Mouse (Mus musculus): ENCODE results near the gene Lrrfip1. TPM values are rescaled to one million over a fixed set of nuclear protein-coding genes. Genes with fewer than 3 reads are reported as not detected.
A peak's percentile ranks its signal among the peaks of the same experiment; 100 is the strongest.

The Lrrfip1 gene
- 120 and 135 TPM in 2 replicates for total RNA-seq (2014; rRNA removed; ENCODE audit: low replicate concordance)
- polyA plus RNA-seq (2015; fragmentation: Nextera tagmentation; extraction: Ambion mirVana) = 140 and 168 TPM in 2 replicates

DNA sequence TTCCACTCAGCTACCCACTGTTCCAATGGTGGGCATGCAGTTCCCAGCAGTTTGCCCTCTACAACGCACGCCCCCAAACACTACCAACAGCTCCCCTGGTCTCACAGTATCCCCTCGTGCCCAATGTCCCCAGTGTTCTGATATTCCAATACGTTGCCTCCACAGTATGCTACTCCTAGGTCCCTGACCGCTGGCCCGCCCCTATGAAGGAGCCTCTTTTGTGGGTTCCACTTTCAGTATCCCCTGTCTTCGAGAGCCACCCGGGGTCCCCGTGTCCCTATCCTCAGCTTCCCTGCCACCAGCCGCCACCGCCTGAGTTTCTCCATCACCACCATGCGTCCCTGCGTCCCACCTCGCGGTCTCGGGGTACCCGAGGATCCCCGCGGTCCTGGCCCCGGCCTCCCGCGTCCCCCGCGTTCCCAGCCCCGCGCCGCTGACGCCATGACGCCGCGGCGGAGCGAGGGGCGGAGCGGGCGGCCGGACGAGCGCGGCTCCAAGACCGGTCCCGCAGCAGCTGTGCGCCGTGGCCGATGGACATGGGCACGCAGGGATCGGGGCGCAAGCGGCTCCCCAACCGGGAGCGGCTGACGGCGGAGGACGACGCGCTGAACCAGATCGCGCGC lies at the start of gene Lrrfip1:
Lrrfip1 (plus strand) TSS at position 470 of the 623 bp plus-strand sequence.
- peaks cover 38% of the 10 kb centered on the region for H3K4me1 ChIP-seq (ENCODE audit: control insufficient read depth, insufficient read depth)
- ATAC-seq (ENCODE audit: insufficient read depth, low read depth) = peak; percentile 69
- peak within 1 kb of the TSS; percentile 99 for H3K9ac ChIP-seq (replicated peaks; ENCODE audit: low read depth, low read length)
- H3K27ac ChIP-seq (ENCODE audit: low read depth) = peak within 1 kb of the TSS; percentile 98
- no peak for DNase-seq (ENCODE audit: low spot score)
- H3K4me3 ChIP-seq (ENCODE audit: low read depth, low read length) = peak within 1 kb of the TSS; percentile 98
- no peaks in the 10 kb centered on the region for H3K36me3 ChIP-seq (replicated peaks; ENCODE audit: control insufficient read depth, insufficient read depth, low read length)
- no peak for TF ChIP-seq EP300 (IDR thresholded peaks at IDR 0.05; ENCODE audit: low read depth)
- no peak for TF ChIP-seq CTCF (IDR thresholded peaks at IDR 0.05; ENCODE audit: low read depth)
- no peaks in the 10 kb centered on the region for H3K27me3 ChIP-seq (ENCODE audit: control insufficient read depth, insufficient read depth, low read length)
- WGBS = 1% methylated on average over 59 of the region's 59 CpGs
- peak within 1 kb of the TSS; percentile 92 for H3K4me2 ChIP-seq (ENCODE audit: low read depth, low read length)
- H3K9me3 ChIP-seq (replicated peaks; ENCODE audit: control insufficient read depth, low read length) = no peaks in the 10 kb centered on the region; the same call in 1 of the 2 replicates

DNA sequence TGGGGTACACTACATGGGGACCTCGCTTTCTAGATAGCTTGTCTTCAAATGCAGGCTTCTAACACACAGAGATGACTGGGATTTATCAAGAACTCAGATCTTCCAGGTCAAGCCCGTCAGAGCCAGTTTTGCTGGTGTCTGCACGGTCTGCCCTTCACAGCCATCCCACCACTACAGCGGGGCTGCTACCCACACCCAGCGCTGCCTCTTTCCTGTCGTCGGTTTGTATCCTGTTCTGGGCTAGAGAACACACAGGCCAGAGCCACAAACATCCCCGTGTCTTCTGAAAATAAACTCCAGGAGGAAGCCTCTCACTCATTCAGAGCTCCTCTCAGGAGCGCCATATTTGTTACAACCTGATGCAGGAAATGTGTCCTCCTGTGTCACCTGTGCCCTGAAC lies 49.2 kb upstream of the Lrrfip1 start:
- DNase-seq (ENCODE audit: low spot score) = no peak
- TF ChIP-seq EP300 (IDR thresholded peaks at IDR 0.05; ENCODE audit: low read depth) (no peak), CTCF (IDR thresholded peaks at IDR 0.05; ENCODE audit: low read depth) (no peak)
- H3K27me3 ChIP-seq (ENCODE audit: control insufficient read depth, insufficient read depth, low read length) = no peaks in the 10 kb centered on the region
- H3K36me3 ChIP-seq (replicated peaks; ENCODE audit: control insufficient read depth, insufficient read depth, low read length) = no peaks in the 10 kb centered on the region
- no peak overlapping the region for H3K4me2 ChIP-seq (ENCODE audit: low read depth, low read length)
- H3K4me3 ChIP-seq (ENCODE audit: low read depth, low read length) = no peak overlapping the region
- no peak for ATAC-seq (ENCODE audit: insufficient read depth, low read depth)
- H3K9ac ChIP-seq (replicated peaks; ENCODE audit: low read depth, low read length) = no peak overlapping the region
- no peaks in the 10 kb centered on the region for H3K9me3 ChIP-seq (replicated peaks; ENCODE audit: control insufficient read depth, low read length)
- H3K27ac ChIP-seq (ENCODE audit: low read depth) = no peak overlapping the region
- 61% methylated on average over 9 of the region's 9 CpGs for WGBS
- peaks cover 4% of the 10 kb centered on the region for H3K4me1 ChIP-seq (ENCODE audit: control insufficient read depth, insufficient read depth)

DNA sequence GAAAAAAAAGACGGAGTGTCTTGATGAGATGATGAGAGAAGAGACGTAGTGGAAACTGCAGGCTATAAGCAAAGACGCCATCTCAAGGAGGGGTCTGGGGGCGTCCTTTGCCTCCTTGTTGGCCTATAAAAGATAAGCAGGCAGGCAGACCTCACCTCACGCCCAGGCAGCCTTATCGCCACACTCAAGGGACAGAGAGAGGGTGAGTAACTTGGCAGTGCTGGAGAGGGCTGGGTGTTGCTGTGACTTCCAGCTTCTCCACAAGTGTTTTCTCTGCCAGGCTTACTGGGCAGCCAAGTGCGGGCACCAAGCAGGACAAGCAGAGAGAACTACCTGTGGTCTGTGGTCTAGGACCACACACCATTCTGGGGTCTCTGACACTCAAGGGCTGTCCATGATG lies 46.9 kb upstream of the Lrrfip1 start:
- WGBS = 34% methylated on average over 7 of the region's 7 CpGs
- TF ChIP-seq CTCF (IDR thresholded peaks at IDR 0.05; ENCODE audit: low read depth) (no peak), EP300 (IDR thresholded peaks at IDR 0.05; ENCODE audit: low read depth) (no peak)
- H3K4me1 ChIP-seq (ENCODE audit: control insufficient read depth, insufficient read depth) = peaks cover 4% of the 10 kb centered on the region
- no peak overlapping the region for H3K9ac ChIP-seq (replicated peaks; ENCODE audit: low read depth, low read length)
- no peak overlapping the region for H3K27ac ChIP-seq (ENCODE audit: low read depth)
- H3K4me3 ChIP-seq (ENCODE audit: low read depth, low read length) = no peak overlapping the region
- H3K27me3 ChIP-seq (ENCODE audit: control insufficient read depth, insufficient read depth, low read length) = no peaks in the 10 kb centered on the region
- no peak overlapping the region for H3K4me2 ChIP-seq (ENCODE audit: low read depth, low read length)
- DNase-seq (ENCODE audit: low spot score) (no peak), ATAC-seq (ENCODE audit: insufficient read depth, low read depth) (no peak)
- H3K9me3 ChIP-seq (replicated peaks; ENCODE audit: control insufficient read depth, low read length) = no peaks in the 10 kb centered on the region
- H3K36me3 ChIP-seq (replicated peaks; ENCODE audit: control insufficient read depth, insufficient read depth, low read length) = no peaks in the 10 kb centered on the region

DNA sequence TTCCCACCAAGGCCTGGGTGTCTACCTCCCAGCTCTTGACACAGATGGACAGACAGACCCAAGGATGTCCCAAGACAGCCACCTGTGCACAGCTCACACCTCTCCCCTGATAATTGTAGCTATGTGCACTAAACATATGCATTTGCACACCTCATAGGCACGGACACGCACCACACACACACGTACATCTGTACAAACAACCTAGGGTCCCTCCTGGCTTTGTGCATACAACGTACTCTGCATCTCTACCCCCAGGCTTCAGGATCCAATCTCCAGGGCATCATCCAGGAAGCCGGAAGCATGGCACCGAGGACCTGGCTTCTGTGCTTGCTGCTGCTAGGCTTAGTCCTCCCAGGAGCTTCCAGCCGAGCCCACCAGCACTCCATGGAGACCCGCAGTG lies 45.7 kb upstream of the Lrrfip1 start, which contains the start of gene Prlh:
Prlh (plus strand) TSS at position 301 of the 400 bp plus-strand sequence.
- no peak for DNase-seq (ENCODE audit: low spot score)
- H3K27ac ChIP-seq (ENCODE audit: low read depth) = no peak within 1 kb of the TSS
- no peaks in the 10 kb centered on the region for H3K9me3 ChIP-seq (replicated peaks; ENCODE audit: control insufficient read depth, low read length)
- H3K9ac ChIP-seq (replicated peaks; ENCODE audit: low read depth, low read length) = no peak within 1 kb of the TSS
- H3K36me3 ChIP-seq (replicated peaks; ENCODE audit: control insufficient read depth, insufficient read depth, low read length) = no peaks in the 10 kb centered on the region
- 81% methylated on average over 8 of the region's 8 CpGs for WGBS
- H3K4me3 ChIP-seq (ENCODE audit: low read depth, low read length) = no peak within 1 kb of the TSS
- H3K27me3 ChIP-seq (ENCODE audit: control insufficient read depth, insufficient read depth, low read length) = no peaks in the 10 kb centered on the region
- no peak for ATAC-seq (ENCODE audit: insufficient read depth, low read depth)
- H3K4me2 ChIP-seq (ENCODE audit: low read depth, low read length) = no peak within 1 kb of the TSS
- peaks cover 4% of the 10 kb centered on the region for H3K4me1 ChIP-seq (ENCODE audit: control insufficient read depth, insufficient read depth)
- no peak for TF ChIP-seq EP300 (IDR thresholded peaks at IDR 0.05; ENCODE audit: low read depth)
- no peak for TF ChIP-seq CTCF (IDR thresholded peaks at IDR 0.05; ENCODE audit: low read depth)

DNA sequence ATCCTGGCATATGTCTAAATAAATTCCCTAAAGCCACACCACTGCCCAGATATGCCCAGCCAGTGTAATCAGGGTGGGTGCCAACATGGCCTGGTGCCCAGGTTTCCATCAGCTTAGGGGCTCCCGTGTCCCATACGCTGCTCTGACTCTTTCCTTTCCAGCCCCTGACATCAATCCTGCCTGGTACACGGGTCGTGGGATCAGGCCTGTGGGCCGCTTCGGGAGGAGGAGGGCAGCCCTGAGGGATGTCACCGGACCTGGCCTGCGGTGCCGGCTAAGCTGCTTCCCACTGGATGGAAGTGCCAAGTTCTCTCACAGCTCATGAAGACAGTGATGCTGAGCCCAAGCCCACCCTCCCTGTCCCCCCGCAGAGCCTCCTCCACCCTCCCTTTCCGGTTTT lies 44.8 kb upstream of the Lrrfip1 start:
- Histone ChIP-seq H3K9ac (replicated peaks; ENCODE audit: low read depth, low read length) (no peak overlapping the region), H3K9me3 (replicated peaks; ENCODE audit: control insufficient read depth, low read length) (no peaks in the 10 kb centered on the region), H3K4me1 (ENCODE audit: control insufficient read depth, insufficient read depth) (peaks cover 4% of the 10 kb centered on the region), H3K36me3 (replicated peaks; ENCODE audit: control insufficient read depth, insufficient read depth, low read length) (no peaks in the 10 kb centered on the region), H3K4me3 (ENCODE audit: low read depth, low read length) (no peak overlapping the region), H3K4me2 (ENCODE audit: low read depth, low read length) (no peak overlapping the region), H3K27ac (ENCODE audit: low read depth) (no peak overlapping the region), H3K27me3 (ENCODE audit: control insufficient read depth, insufficient read depth, low read length) (no peaks in the 10 kb centered on the region)
- TF ChIP-seq CTCF (IDR thresholded peaks at IDR 0.05; ENCODE audit: low read depth) (no peak), EP300 (IDR thresholded peaks at IDR 0.05; ENCODE audit: low read depth) (no peak)
- WGBS = 63% methylated on average over 11 of the region's 11 CpGs
- ATAC-seq (ENCODE audit: insufficient read depth, low read depth) (no peak), DNase-seq (ENCODE audit: low spot score) (no peak)
